In genomic region chr8:121591178-121592066, GRCm38 (mm10) we compare ENCODE assay signal across 8 mouse cellular contexts. TPM values are rescaled to one million over a fixed set of nuclear protein-coding genes. Genes with fewer than 3 reads are reported as not detected.
DNase-seq lines count a peak whose midpoint lies in the region; ATAC-seq lines count a peak whose summit lies in the region.

No protein-coding gene starts in this region.

- peaks cover 23% of the 10 kb centered on the region for H3K36me3 ChIP-seq in kidney, embryonic 14.5 days (ENCODE audit: control insufficient read depth, insufficient read depth, low read length)

- 14% methylated on average over 20 of the region's 20 CpGs for WGBS in kidney, embryonic 14.5 days

- no peaks in the 10 kb centered on the region for H3K27me3 ChIP-seq in kidney, embryonic 14.5 days (ENCODE audit: control insufficient read depth, insufficient read depth, low read length)

- peak overlapping the region; percentile 73 for H3K4me3 ChIP-seq in kidney, embryonic 14.5 days (ENCODE audit: low read length)

- peaks cover 13% of the 10 kb centered on the region for H3K4me1 ChIP-seq in kidney, embryonic 14.5 days (ENCODE audit: control insufficient read depth, insufficient read depth, low read length)

- no peaks in the 10 kb centered on the region for H3K9me3 ChIP-seq in kidney, embryonic 14.5 days (ENCODE audit: control insufficient read depth, low read length)

- peak overlapping the region; percentile 62 for H3K9ac ChIP-seq in kidney, embryonic 14.5 days (ENCODE audit: low read depth, low read length)

- H3K27ac ChIP-seq in kidney, embryonic 14.5 days (ENCODE audit: low read depth, low read length): no peak overlapping the region

- DNase-seq in adrenal gland, adult 2 months: peak; percentile 45
- no peak for DNase-seq in adrenal gland, postnatal 14 days
- DNase-seq in c-Kit-negative CD71-positive TER-119-positive erythroid progenitor cells, embryonic 14.5 days (ENCODE audit: low read depth, low spot score): peak; percentile 64
- peak; percentile 40 for DNase-seq in heart, adult 8-10 months (ENCODE audit: low spot score)
- DNase-seq in lung, postnatal 10 days: peak; percentile 73
- DNase-seq in retina, postnatal 1 day: peak; percentile 54
- DNase-seq in layer of hippocampus, postnatal 36 days: no peak

- H3K4me2 ChIP-seq in kidney, embryonic 14.5 days (replicated peaks; ENCODE audit: low read depth, low read length): peak overlapping the region; percentile 93

- no peak for ATAC-seq in kidney, embryonic 14.5 days (ENCODE audit: low FRiP score, low TSS enrichment)

RNA-seq across cellular contexts. Expression of gene Map1lc3b, which starts 1.3 kb away (rescaled TPM):
- total RNA-seq in adrenal gland, adult 2 months (2021): 100 to 1,000 TPM; 169 to 183 TPM
- 92.0 and 145 TPM in 2 replicates for polyA plus RNA-seq in adrenal gland, adult 2 months (2012; rRNA removed)
- 137 and 170 TPM in 2 replicates for total RNA-seq in adrenal gland, postnatal 14 days (2021)
- total RNA-seq in heart, adult 8-10 months (2022): 100 to 1,000 TPM; 264 to 289 (median 284) TPM
- polyA plus RNA-seq in kidney, embryonic 14.5 days (2014; fragmentation: Nextera tagmentation; extraction: Ambion mirVana): 204 and 205 TPM in 2 replicates
- 100 to 1,000 TPM; 160 to 180 TPM for total RNA-seq in layer of hippocampus, postnatal 36 days (2021)

RNA-seq across cellular contexts. Expression of gene Fbxo31, which starts 12.8 kb away (rescaled TPM):
- total RNA-seq in adrenal gland, adult 2 months (2021): 10 to 100 TPM; 35.1 to 40.0 TPM
- polyA plus RNA-seq in adrenal gland, adult 2 months (2012; rRNA removed): 61.4 and 73.9 TPM in 2 replicates
- total RNA-seq in adrenal gland, postnatal 14 days (2021): 37.2 and 66.1 TPM in 2 replicates
- total RNA-seq in heart, adult 8-10 months (2022): 100 to 1,000 TPM in 2 of 4 experiments, 10 to 100 TPM in 2; 93.3 to 137 (median 102) TPM
- polyA plus RNA-seq in kidney, embryonic 14.5 days (2014; fragmentation: Nextera tagmentation; extraction: Ambion mirVana): 15.5 and 17.0 TPM in 2 replicates
- total RNA-seq in layer of hippocampus, postnatal 36 days (2021): 100 to 1,000 TPM; 106 to 108 TPM

RNA-seq across cellular contexts. Expression of gene 1700018B08Rik, which starts 47.3 kb away (rescaled TPM):
- not detected for total RNA-seq in adrenal gland, adult 2 months (2021)
- not detected in 2 replicates for polyA plus RNA-seq in adrenal gland, adult 2 months (2012; rRNA removed)
- total RNA-seq in adrenal gland, postnatal 14 days (2021): not detected in 2 replicates
- total RNA-seq in heart, adult 8-10 months (2022): not detected
- polyA plus RNA-seq in kidney, embryonic 14.5 days (2014; fragmentation: Nextera tagmentation; extraction: Ambion mirVana): not detected in 2 replicates
- total RNA-seq in layer of hippocampus, postnatal 36 days (2021): not detected

Comparison
In these comparisons a context has a peak if more than half of its experiments do, and no peak if none do; other contexts are left out.
1. DNase-seq: peak in adrenal gland, adult 2 months (single experiment), c-Kit-negative CD71-positive TER-119-positive erythroid progenitor cells, embryonic 14.5 days (single experiment), heart, adult 8-10 months (single experiment), lung, postnatal 10 days (single experiment) and retina, postnatal 1 day (single experiment); none in adrenal gland, postnatal 14 days (single experiment) and layer of hippocampus, postnatal 36 days (0 of 2).